Mouse (Mus musculus) neural tube, embryonic 15.5 days (tissue): Measurements from ENCODE around the gene Ube2e2. TPM values are rescaled to one million over a fixed set of nuclear protein-coding genes. Genes with fewer than 3 reads are reported as not detected.

Experiments used
- ATAC-seq: fragments of 200-750 bp; cut with Nextera tagmentation; 2 replicates; pipeline ENCODE4 v1.8.0; 2017; ENCODE audit warnings: mild to moderate bottlenecking, moderate TSS enrichment, moderate library complexity; ENCODE audit not compliant: low FRiP score
- H3K27ac ChIP-seq: fragments of 300-500 bp; sonication (generic); replicated peaks from 2 replicates; pipeline ENCODE4 v1.5.1; 2015; ENCODE audit warnings: mild to moderate bottlenecking, inconsistent platforms
- H3K27me3 ChIP-seq: fragments of 300-500 bp; sonication (generic); replicated peaks from 2 replicates; pipeline ENCODE4 v1.6.1; 2015; ENCODE audit warnings: inconsistent platforms
- H3K36me3 ChIP-seq: fragments of 300-500 bp; sonication (generic); 2 replicates; pipeline ENCODE4 v1.6.1; 2015; ENCODE audit warnings: inconsistent platforms
- H3K4me1 ChIP-seq: fragments of 300-500 bp; sonication (generic); 2 replicates; pipeline ENCODE4 v1.6.1; 2015; ENCODE audit warnings: inconsistent platforms
- H3K4me2 ChIP-seq: fragments of 300-500 bp; sonication (generic); 2 replicates; pipeline ENCODE4 v1.6.1; 2015; ENCODE audit warnings: inconsistent platforms, mild to moderate bottlenecking, moderate library complexity
- H3K4me3 ChIP-seq: fragments of 300-500 bp; sonication (generic); replicated peaks from 2 replicates; pipeline ENCODE4 v1.5.1; 2015; ENCODE audit warnings: mild to moderate bottlenecking, inconsistent platforms
- H3K9ac ChIP-seq: fragments of 300-500 bp; sonication (generic); replicated peaks from 2 replicates; pipeline ENCODE4 v1.6.1; 2015; ENCODE audit warnings: mild to moderate bottlenecking, inconsistent platforms
- H3K9me3 ChIP-seq: fragments of 300-500 bp; sonication (generic); replicated peaks from 2 replicates; pipeline ENCODE4 v1.6.1; 2016; ENCODE audit warnings: inconsistent platforms
- WGBS: fragments of 180-500 bp; shearing (Covaris S2); methylation state at CpG from one replicate; pipeline ENCODE4 v1.1.7; 2015; ENCODE audit warnings: mixed read lengths; 5-methylcytosine and 5-hydroxymethylcytosine counted together
- polyA plus RNA-seq: library from polyadenylated mRNA; unstranded; fragments of >200 nt; fragmentation: Nextera tagmentation; extraction: Ambion mirVana; gene quantifications from 2 replicates; pipeline ENCODE4 v1.2.1, GENCODE M21; 2015

Ube2e2 gene
- polyA plus RNA-seq, 1 experiment from 2014 or later, result 162 TPM

DNA sequence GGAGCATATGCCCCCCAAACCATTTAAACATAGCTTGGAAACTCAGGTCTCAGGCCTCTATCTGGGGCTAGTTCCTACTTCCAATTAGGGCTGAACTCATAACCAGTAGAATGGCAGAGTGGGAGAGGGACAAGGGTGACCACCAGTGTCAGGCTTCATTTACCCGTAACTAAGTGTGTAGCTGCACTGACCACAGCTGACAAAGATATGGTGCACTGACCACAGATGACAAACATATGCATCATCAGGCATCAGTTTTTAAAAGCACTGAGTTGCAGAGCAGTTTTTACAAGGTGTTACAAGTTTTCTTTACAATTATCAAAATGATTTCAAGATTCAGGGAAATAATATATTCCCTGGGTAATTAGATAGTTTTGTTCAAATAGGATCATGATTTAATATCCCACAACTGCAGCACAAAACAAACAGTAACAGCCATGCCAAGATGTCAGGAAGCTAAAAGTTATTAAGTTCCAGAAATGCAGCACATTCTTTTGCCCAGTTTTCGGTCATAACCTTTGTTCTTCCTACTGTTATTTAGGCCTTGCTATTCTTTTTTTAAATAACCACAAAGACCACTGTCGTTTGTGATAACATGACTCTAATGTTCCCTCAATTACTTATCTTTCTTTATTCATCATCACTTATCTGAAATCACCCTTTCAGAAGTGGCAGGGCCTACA, 114.9 kb downstream of the Ube2e2 start:
- Histone ChIP-seq H3K4me1 (no peaks in the 10 kb centered on the region), H3K27ac (no peak overlapping the region), H3K36me3 (no peaks in the 10 kb centered on the region), H3K9ac (no peak overlapping the region), H3K9me3 (no peaks in the 10 kb centered on the region), H3K4me3 (no peak overlapping the region), H3K4me2 (no peak overlapping the region), H3K27me3 (no peaks in the 10 kb centered on the region)
- ATAC-seq, result no peak
- WGBS, result 87% methylated on average over 3 of the region's 3 CpGs

DNA sequence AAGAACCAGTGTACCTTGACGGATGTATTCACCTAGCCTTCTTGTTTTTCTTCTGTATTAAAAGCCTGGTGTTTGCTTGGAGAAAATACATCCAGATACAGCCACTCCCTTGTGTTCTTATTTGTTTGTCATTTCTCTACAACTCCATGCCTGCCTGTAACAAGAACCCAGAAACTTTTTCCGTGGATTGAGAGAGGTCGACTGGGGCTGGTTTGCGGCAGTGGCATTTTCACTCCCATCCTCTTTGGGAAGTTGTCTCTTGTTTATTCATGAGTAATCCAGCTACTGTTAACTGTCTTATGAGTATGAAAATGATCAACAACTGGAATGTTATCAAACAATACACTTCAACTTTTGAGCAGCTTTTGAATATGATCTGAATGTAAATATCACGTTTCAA, 115.8 kb downstream of the Ube2e2 start:
- H3K27me3 ChIP-seq, result no peaks in the 10 kb centered on the region
- H3K4me2 ChIP-seq, result no peak overlapping the region
- no peak for ATAC-seq
- no peaks in the 10 kb centered on the region for H3K9me3 ChIP-seq
- no peak overlapping the region for H3K27ac ChIP-seq
- no peak overlapping the region for H3K4me3 ChIP-seq
- 91% methylated on average over 5 of the region's 5 CpGs for WGBS
- H3K9ac ChIP-seq, result no peak overlapping the region
- no peaks in the 10 kb centered on the region for H3K4me1 ChIP-seq
- no peaks in the 10 kb centered on the region for H3K36me3 ChIP-seq

DNA sequence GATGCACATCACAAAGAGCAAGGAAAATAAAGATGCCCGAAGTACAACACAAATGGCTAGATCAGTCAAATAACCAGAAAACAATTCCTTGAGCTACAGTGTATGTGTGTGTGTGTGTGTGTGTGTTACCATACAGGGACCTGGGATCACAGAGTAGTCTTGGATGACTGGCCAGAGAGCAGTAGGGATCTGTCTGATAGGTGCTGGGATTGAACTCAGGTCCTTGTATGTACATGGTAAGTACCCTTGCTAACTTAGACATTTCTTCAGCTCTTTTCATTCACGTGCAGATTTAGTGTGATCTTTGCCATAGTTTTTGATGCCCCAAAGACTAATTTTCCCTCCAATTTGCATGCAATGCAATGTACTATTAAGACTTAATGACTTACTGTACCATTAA, 117.9 kb downstream of the Ube2e2 start:
- Histone ChIP-seq H3K4me3 (no peak overlapping the region), H3K27ac (no peak overlapping the region), H3K4me1 (no peaks in the 10 kb centered on the region), H3K36me3 (no peaks in the 10 kb centered on the region), H3K27me3 (no peaks in the 10 kb centered on the region), H3K4me2 (no peak overlapping the region), H3K9ac (no peak overlapping the region), H3K9me3 (no peaks in the 10 kb centered on the region)
- ATAC-seq, result 0 out of 2 replicates have a peak, but pooled peaks have one; percentile 45
- WGBS, result 83% methylated on average over 2 of the region's 2 CpGs

DNA sequence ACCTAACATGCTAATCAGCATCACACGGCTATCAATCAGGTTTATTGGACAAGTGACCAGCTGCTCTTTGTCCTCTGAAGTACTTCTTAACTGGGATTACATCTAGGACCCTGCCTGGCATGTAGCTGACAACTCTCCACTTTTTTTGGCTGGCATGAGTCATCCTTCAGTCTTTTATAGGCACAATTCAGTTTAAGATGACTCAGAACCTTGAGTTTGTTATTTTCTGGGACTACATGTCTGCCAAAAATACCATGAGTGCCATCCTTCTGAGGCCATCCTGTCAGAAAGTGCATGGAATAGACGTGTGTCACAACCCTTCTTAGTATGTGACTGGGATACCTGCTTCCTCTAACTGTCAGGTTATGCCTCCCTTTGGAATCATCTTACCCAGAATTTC, 120.3 kb downstream of the Ube2e2 start:
- no peak overlapping the region for H3K4me3 ChIP-seq
- H3K27me3 ChIP-seq, result no peaks in the 10 kb centered on the region
- WGBS, result 57% methylated on average over 2 of the region's 2 CpGs
- no peak overlapping the region for H3K4me2 ChIP-seq
- H3K9me3 ChIP-seq, result no peaks in the 10 kb centered on the region
- no peak overlapping the region for H3K9ac ChIP-seq
- no peak for ATAC-seq
- H3K4me1 ChIP-seq, result no peaks in the 10 kb centered on the region
- H3K27ac ChIP-seq, result no peak overlapping the region
- H3K36me3 ChIP-seq, result no peaks in the 10 kb centered on the region

DNA sequence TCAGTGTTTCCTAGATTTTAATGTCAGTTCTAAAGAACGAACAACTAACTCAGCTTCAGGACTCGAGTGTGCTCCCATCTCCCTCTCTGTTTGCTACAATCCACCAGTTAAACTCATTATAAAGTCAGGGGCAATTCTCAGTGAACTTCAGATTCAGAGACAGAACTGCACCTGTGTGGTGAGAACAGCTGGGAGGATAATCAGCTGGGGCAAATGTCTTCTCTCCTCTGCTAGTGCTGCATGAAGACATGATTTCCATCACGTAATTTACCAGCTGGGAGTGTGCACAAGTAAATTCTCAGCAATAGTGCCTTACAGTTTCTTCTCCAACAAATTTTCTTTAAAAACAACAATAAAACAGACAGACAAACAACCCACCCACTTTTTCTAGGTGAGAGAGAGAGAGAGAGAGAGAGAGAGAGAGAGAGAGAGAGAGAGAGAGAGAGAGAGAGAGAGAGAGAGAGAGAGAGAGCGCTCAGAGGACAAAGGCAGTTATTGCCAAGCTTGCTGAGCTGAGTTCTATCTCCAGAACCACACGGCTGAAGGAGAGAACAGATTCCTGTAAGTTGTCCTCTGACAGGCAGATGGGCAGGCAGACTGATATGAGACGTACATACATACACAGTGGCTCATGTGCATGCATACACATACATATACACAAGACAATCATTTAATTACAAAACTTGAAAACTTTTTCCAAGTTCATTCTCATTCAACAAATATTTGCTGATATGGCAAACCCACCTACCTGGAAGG, 134.3 kb downstream of the Ube2e2 start:
- H3K4me3 ChIP-seq, result no peak overlapping the region
- no peak overlapping the region for H3K4me2 ChIP-seq
- no peaks in the 10 kb centered on the region for H3K27me3 ChIP-seq
- H3K4me1 ChIP-seq, result peaks cover 5% of the 10 kb centered on the region; the same call in 1 of the 2 replicates
- 0 out of 2 replicates have a peak overlapping the region, but pooled peaks have one; percentile 1 for H3K27ac ChIP-seq
- 59% methylated on average over 6 of the region's 6 CpGs for WGBS
- no peaks in the 10 kb centered on the region for H3K36me3 ChIP-seq
- H3K9me3 ChIP-seq, result no peaks in the 10 kb centered on the region
- no peak; the same call in 1 of the 2 replicates for ATAC-seq
- H3K9ac ChIP-seq, result no peak overlapping the region

DNA sequence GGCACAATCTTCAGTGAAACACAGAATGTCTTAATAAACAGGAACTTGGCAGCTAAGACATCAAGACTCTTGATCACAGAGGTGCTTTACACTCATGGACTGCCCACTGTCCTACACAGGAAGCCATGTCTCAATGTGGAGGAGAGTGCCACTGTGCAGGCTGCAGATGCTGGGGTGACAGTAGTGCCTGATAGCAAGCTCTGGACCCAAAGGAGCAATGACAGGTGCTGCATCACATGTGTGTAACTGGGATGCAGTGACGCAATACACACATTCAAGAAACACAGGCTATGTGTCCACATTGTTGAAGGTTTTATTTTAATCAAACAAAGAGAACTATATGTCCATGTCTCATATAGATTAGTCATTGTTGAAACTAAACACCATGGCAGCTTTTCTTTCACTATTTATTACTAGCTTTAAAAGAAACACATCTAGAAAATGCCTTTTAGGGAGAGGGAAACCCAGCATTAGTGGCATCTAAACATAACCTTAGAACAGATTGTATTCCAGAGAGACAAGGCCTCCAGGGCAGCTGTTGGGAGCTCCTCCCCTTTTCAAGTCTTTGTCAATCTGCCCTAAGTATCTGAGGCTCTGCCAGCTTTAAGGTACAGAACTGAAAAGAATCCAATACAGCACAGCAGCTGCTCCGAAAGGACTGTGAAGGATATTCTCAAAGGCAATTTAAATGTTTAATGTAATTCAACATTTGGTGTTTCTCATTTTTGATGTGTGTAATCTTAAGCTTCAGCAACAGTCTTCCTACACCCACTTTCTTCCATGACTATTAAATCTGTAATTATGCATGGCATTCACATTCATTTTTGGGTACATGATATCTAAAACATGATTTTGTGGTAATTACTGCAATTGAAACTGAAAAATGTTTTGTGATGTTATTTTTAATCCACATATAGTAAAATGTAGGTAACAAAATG, 135.2 kb downstream of the Ube2e2 start:
- no peak overlapping the region for H3K4me2 ChIP-seq
- H3K27ac ChIP-seq, result peak overlapping the region; percentile 34; the same call in 1 of the 2 replicates
- no peak overlapping the region for H3K9ac ChIP-seq
- H3K4me3 ChIP-seq, result no peak overlapping the region
- peak; percentile 56; the same call in 1 of the 2 replicates for ATAC-seq
- H3K27me3 ChIP-seq, result no peaks in the 10 kb centered on the region
- H3K4me1 ChIP-seq, result peaks cover 5% of the 10 kb centered on the region; the same call in 1 of the 2 replicates
- H3K36me3 ChIP-seq, result no peaks in the 10 kb centered on the region
- WGBS, result 41% methylated on average over 2 of the region's 2 CpGs
- H3K9me3 ChIP-seq, result no peaks in the 10 kb centered on the region

DNA sequence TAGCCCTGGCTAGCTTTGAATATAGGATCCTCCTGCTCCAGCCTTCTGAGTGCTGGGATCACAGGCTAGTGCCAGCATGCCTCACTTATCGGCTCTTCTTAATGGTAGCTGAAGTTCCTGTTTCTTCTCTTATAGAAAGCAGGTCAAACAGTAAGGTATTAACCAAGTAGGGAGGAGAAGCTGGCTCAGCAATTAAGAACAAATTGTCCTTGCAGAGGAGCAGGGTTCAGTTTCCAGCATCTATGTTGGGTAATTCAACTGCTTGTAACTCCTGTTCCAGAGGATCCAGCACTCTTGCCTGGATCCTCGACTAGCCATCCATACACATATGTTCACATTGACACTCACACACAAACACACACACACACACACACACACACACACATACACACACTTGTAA, 136.1 kb downstream of the Ube2e2 start:
- H3K36me3 ChIP-seq, result no peaks in the 10 kb centered on the region
- H3K9ac ChIP-seq, result no peak overlapping the region
- ATAC-seq, result no peak
- no peak overlapping the region for H3K27ac ChIP-seq
- peaks cover 5% of the 10 kb centered on the region; the same call in 1 of the 2 replicates for H3K4me1 ChIP-seq
- H3K27me3 ChIP-seq, result no peaks in the 10 kb centered on the region
- 77% methylated on average over 2 of the region's 2 CpGs for WGBS
- H3K9me3 ChIP-seq, result no peaks in the 10 kb centered on the region
- H3K4me3 ChIP-seq, result no peak overlapping the region
- no peak overlapping the region for H3K4me2 ChIP-seq

DNA sequence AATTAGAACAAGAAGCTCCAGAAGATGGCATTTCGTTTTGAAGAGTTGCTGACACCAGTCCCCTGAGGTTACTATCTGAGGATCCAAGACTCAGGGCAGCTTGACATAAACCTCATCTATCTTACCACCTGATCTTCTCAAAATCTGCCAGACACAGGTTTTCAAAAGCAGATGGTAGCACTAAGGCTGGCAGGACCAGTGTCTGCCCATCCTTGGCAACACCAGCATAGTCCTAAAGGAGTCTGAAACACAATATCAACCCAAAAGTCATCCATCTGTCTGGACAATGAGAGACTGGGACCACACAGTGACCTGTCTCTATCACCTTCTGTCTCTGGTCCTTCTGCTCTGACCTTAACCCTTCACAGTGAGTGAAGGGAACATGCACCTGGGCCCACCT, 138.7 kb downstream of the Ube2e2 start:
- H3K4me2 ChIP-seq, result no peak overlapping the region
- H3K9me3 ChIP-seq, result no peaks in the 10 kb centered on the region
- no peak overlapping the region for H3K9ac ChIP-seq
- H3K4me1 ChIP-seq, result peaks cover 5% of the 10 kb centered on the region; the same call in 1 of the 2 replicates
- no peak for ATAC-seq
- no peaks in the 10 kb centered on the region for H3K36me3 ChIP-seq
- 77% methylated on average over 1 of the region's 1 CpGs for WGBS
- no peaks in the 10 kb centered on the region for H3K27me3 ChIP-seq
- H3K4me3 ChIP-seq, result no peak overlapping the region
- H3K27ac ChIP-seq, result no peak overlapping the region

DNA sequence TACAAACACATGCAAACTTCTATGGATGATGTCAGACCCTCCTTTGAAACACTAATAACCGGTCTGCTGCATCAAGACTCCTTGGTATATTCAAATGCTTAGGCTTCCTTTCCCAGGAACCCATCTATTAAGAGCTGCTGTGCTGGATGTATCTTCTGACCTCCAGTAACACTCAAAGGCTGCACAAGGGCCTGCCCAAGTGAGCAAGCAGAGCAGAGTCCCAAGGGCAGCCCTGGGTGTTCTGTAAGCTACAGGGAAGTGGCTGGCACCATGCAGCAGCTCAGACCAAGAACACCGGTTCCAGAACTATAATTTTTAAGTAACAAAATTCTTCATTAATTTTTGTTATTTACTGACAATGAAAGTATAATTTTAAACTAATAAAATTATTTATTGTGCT, 139.5 kb downstream of the Ube2e2 start:
- Histone ChIP-seq H3K9ac (no peak overlapping the region), H3K36me3 (no peaks in the 10 kb centered on the region), H3K4me2 (no peak overlapping the region), H3K27ac (no peak overlapping the region), H3K4me1 (peaks cover 5% of the 10 kb centered on the region; the same call in 1 of the 2 replicates), H3K4me3 (no peak overlapping the region), H3K9me3 (no peaks in the 10 kb centered on the region), H3K27me3 (no peaks in the 10 kb centered on the region)
- WGBS, result 97% methylated on average over 2 of the region's 2 CpGs
- no peak for ATAC-seq

DNA sequence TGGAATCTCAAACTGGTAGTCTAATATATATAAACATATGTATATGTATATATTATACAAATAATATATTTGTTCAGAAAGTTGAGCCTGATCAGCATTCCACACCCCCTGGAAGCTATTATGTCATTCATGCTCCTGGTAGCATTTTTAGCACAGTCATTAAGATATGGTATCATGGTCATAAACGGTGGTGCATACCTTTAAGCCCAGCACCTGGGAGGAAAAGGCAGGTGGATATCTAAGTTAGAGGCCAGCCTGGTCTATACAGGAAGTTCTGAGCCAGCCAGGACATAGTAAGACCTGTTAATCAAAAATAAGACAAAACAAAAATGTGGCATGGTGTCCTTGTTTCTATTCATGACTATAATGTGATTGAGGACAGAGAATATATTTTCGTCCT, 140.1 kb downstream of the Ube2e2 start:
- ATAC-seq, result no peak
- H3K9ac ChIP-seq, result no peak overlapping the region
- H3K4me3 ChIP-seq, result no peak overlapping the region
- H3K4me2 ChIP-seq, result no peak overlapping the region
- H3K36me3 ChIP-seq, result no peaks in the 10 kb centered on the region
- H3K27ac ChIP-seq, result no peak overlapping the region
- 94% methylated on average over 2 of the region's 2 CpGs for WGBS
- peaks cover 4% of the 10 kb centered on the region; the same call in 1 of the 2 replicates for H3K4me1 ChIP-seq
- H3K9me3 ChIP-seq, result no peaks in the 10 kb centered on the region
- H3K27me3 ChIP-seq, result no peaks in the 10 kb centered on the region

DNA sequence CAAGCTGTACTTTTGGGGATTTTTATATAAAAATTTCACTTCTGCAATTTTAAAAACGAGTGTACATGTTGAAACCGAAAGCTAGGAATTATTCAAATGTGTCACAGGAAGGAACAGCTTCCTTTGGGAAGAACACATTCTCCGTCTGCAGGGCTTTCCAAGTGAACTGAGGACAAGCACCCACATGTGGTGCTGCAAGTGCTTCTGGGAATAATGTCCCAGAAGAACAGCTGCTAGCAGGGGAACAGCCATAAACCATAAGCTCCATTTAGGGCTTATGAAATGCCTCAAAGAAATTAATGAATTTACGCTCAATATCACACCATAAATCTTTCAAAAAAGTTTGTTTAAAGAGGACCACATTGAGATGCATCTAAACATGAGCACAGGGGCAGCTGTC, 162.9 kb downstream of the Ube2e2 start:
- Histone ChIP-seq H3K4me2 (no peak overlapping the region), H3K9me3 (no peaks in the 10 kb centered on the region), H3K4me1 (no peaks in the 10 kb centered on the region), H3K27me3 (no peaks in the 10 kb centered on the region), H3K9ac (no peak overlapping the region), H3K27ac (no peak overlapping the region), H3K36me3 (no peaks in the 10 kb centered on the region), H3K4me3 (no peak overlapping the region)
- 48% methylated on average over 4 of the region's 4 CpGs for WGBS
- ATAC-seq, result no peak
